In genomic region chr19:40601870-40602269, GRCm38 (mm10) we compare ENCODE assay signal across 21 mouse cellular contexts.
"Had no signal": no experiment of that assay in that cellular context is flagged by ENCODE, and none has a peak within 500 bp of the region (broad histone marks: within the 10 kb centered on the region; RNA-seq: fewer than 3 reads in every experiment).

No protein-coding gene starts in this region.

- H3K27me3 ChIP-seq: limb, embryonic 12.5 days; limb, embryonic 15.5 days; midbrain, embryonic 12.5 days; midbrain, embryonic 15.5 days; neural tube, embryonic 12.5 days; neural tube, embryonic 15.5 days; stomach, embryonic 15.5 days had no signal

- DNase-seq: kidney, adult 2 months; kidney, postnatal 25 days; layer of hippocampus, adult 9-11 months; lung, embryonic 14.5 days; lung, postnatal 36 days; right cerebral cortex, adult 18-20 months; right cerebral cortex, postnatal 25 days; spleen, adult 18-20 months; thymus, postnatal 25 days had no signal

- ATAC-seq: intestine, postnatal 0 days; lung, postnatal 0 days; midbrain, embryonic 15.5 days had no signal

- H3K4me2 ChIP-seq: limb, embryonic 12.5 days; limb, embryonic 15.5 days; lung, embryonic 14.5 days; midbrain, embryonic 12.5 days; midbrain, embryonic 15.5 days; neural tube, embryonic 12.5 days; neural tube, embryonic 15.5 days; stomach, embryonic 15.5 days had no signal

- H3K4me3 ChIP-seq: layer of hippocampus, adult 2 months; left cerebral cortex, adult 2 months; limb, embryonic 12.5 days; limb, embryonic 15.5 days; midbrain, embryonic 12.5 days; midbrain, embryonic 15.5 days; neural tube, embryonic 12.5 days; neural tube, embryonic 15.5 days; stomach, embryonic 15.5 days had no signal

- H3K9me3 ChIP-seq: limb, embryonic 12.5 days; limb, embryonic 15.5 days; midbrain, embryonic 12.5 days; midbrain, embryonic 15.5 days; neural tube, embryonic 12.5 days; neural tube, embryonic 15.5 days; stomach, embryonic 15.5 days had no signal

- H3K4me1 ChIP-seq: limb, embryonic 12.5 days; limb, embryonic 15.5 days; midbrain, embryonic 12.5 days; midbrain, embryonic 15.5 days; neural tube, embryonic 12.5 days; neural tube, embryonic 15.5 days; stomach, embryonic 15.5 days had no signal

- H3K9ac ChIP-seq: limb, embryonic 12.5 days; limb, embryonic 15.5 days; lung, embryonic 14.5 days; midbrain, embryonic 12.5 days; midbrain, embryonic 15.5 days; neural tube, embryonic 12.5 days; neural tube, embryonic 15.5 days; stomach, embryonic 15.5 days had no signal

- H3K36me3 ChIP-seq: stomach, embryonic 15.5 days had no signal

- H3K27ac ChIP-seq: kidney, postnatal 0 days; layer of hippocampus, adult 2 months; left cerebral cortex, adult 2 months; limb, embryonic 12.5 days; limb, embryonic 15.5 days; midbrain, embryonic 12.5 days; midbrain, embryonic 15.5 days; neural tube, embryonic 12.5 days; neural tube, embryonic 15.5 days; stomach, embryonic 15.5 days had no signal
